Mouse (Mus musculus) ES-E14 (cell line): ENCODE measurements around the gene Mylip.

Experiments used
- HCFC1 ChIP-seq: IDR thresholded peaks from 2 replicates; pipeline ENCODE4 v1.6.1; 2012; ENCODE audit warnings: low read length, inconsistent platforms, borderline replicate concordance; ENCODE audit not compliant: insufficient read depth
- MAFK ChIP-seq: IDR thresholded peaks from 2 replicates; pipeline ENCODE4 v1.6.1; 2014; ENCODE audit warnings: mild to moderate bottlenecking, low read depth, low read length, inconsistent platforms; ENCODE audit not compliant: insufficient read depth
- ZC3H11A ChIP-seq: IDR thresholded peaks from 2 replicates; pipeline ENCODE4 v1.6.1; 2012; ENCODE audit warnings: low read depth, mild to moderate bottlenecking, inconsistent platforms, low read length, borderline replicate concordance
- ZNF384 ChIP-seq: IDR thresholded peaks from 2 replicates; pipeline ENCODE4 v1.6.1; 2012; ENCODE audit warnings: low read depth, low read length, inconsistent platforms

DNA sequence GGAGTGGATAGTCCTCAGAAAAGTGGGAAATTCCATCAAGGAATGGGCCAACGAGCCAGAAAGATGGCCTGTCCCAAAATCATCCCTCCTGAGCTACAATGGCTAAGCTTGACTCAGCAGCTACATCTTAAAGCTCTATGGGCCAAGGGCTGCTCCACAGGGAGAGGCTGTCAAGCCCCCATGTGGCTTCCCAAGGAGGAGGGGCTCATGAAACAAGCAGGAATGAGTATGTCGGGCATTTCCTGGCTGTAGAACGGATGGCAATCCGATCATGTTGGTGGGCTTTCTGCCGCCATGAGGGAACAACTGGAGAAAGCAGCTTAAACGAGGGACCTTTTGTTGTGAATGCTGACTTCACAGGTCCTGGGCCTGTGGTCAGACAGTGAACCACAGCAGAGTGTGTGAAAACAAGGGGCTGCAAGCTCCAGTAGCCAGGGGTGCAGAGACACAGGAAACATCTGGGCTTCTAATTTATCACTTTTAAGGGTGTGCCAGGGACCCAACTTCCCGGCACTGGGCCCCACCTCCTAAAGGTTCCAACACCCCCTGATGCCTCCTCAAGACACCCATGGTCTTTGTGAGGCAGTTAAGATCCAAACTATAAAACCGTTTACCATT is 53.5 kb downstream of the Mylip start:
- no peak for TF ChIP-seq ZC3H11A
- TF ChIP-seq ZNF384: no peak
- TF ChIP-seq MAFK: no peak
- TF ChIP-seq HCFC1: no peak
